Mouse (Mus musculus): ENCODE measurements around the gene Prr5l.

The Prr5l gene

GRCm38 (mm10) chr2:101822785-101823184 lies 60.0 kb downstream of the Prr5l start:
- DNase-seq (ENCODE audit: low spot score in 2 of 2) = no peak

- no peak for DNase-seq (ENCODE audit: low spot score in 2 of 2)
These were observed 62.0 kb downstream of the Prr5l start for GRCm38 (mm10) chr2:101820816-101821215.

GRCm38 (mm10) chr2:101818986-101819764 lies 63.7 kb downstream of the Prr5l start:
- DNase-seq (ENCODE audit: low spot score in 2 of 2) = no peak

- no peak for DNase-seq (ENCODE audit: low spot score in 2 of 2)
These were observed 66.0 kb downstream of the Prr5l start for GRCm38 (mm10) chr2:101816646-101817308.

GRCm38 (mm10) chr2:101815250-101815934 lies 67.4 kb downstream of the Prr5l start:
- DNase-seq (ENCODE audit: low spot score in 2 of 2) = peak; percentile 16 to 73

GRCm38 (mm10) chr2:101814272-101814625 lies 68.6 kb downstream of the Prr5l start:
- DNase-seq (ENCODE audit: low spot score in 2 of 2) = no peak

- no peak for DNase-seq (ENCODE audit: low spot score in 2 of 2)
These were observed 69.1 kb downstream of the Prr5l start for GRCm38 (mm10) chr2:101813581-101814271.

GRCm38 (mm10) chr2:101811925-101812324 lies 70.9 kb downstream of the Prr5l start:
- no peak for DNase-seq (ENCODE audit: low spot score in 2 of 2)

DNA sequence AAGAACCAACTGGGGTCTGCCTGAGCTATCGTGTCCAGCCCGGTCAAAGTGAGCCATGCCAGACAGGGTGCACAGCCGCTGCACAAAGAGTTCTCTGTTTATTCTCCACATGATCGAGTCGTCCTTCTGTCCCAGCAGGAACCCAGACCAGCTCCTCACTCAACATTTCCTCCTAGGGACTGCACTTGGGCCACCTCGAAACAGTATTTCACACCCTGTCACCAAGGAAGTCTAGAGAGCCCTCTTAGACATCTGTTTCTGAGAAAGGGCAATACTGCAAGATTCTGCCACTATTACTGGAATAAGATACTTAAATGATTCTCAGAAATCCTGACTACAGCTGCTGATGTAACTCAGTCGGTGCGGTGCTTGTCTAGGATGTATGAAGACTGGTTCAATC lies 72.1 kb downstream of the Prr5l start:
- no peak for DNase-seq (ENCODE audit: low spot score in 2 of 2)

DNA sequence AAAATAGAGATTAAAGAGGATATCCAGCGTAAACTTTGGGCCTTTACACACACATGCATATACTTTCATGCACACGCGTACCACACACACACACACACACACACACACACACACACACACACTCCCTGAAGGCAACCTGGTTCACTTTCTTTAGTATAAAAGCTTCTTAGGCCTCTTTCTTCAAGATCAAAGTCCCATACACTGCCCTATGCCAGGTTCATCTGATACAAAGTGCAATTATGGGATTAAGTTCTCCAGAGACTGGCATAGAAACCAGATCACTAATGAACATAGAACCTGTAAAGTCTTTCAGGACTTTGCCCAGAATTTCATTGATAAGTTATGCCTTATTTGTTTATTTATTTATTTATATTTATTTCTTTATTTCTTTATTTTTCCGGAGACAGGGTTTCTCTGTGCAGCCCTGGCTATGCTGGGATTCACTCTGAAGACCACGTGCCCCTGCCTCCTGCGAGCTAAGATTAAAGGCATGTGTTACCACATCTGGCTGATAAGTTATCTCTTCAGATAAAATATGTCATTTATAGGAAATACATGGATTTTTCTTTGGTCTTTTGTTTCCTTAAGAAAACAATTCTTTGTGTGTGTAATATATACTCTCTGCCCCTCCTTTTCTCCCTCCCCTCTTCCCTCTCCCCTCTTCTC lies 73.1 kb downstream of the Prr5l start:
- DNase-seq (ENCODE audit: low spot score in 2 of 2) = no peak

- no peak for DNase-seq (ENCODE audit: low spot score in 2 of 2)
These were observed 75.1 kb downstream of the Prr5l start for GRCm38 (mm10) chr2:101807756-101808155.

DNA sequence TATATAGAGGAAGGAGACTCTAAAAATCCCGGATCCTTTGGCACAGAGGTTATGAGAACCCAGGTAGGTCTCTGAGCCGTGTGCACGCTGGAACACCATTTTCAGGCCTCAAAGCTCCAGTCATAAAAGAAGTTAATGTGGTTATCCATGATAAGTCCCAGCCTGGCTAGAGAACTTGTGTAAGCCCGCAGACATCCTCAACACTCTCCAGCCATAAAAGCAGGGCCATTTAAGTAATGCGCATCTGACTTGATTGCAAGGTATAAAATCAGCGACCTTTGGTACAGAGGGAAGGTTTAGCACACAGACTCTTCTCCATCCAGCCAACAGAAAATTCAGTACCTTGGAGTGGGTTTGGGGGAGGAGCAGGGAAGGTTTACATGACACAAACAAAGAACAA lies 80.6 kb downstream of the Prr5l start:
- no peak for DNase-seq (ENCODE audit: low spot score in 2 of 2)

GRCm38 (mm10) chr2:101797901-101798250 lies 85.0 kb downstream of the Prr5l start:
- DNase-seq (ENCODE audit: low spot score in 2 of 2) = no peak

GRCm38 (mm10) chr2:101797166-101797900 lies 85.5 kb downstream of the Prr5l start:
- DNase-seq (ENCODE audit: low spot score in 2 of 2) = peak; percentile 9 to 21

- DNase-seq (ENCODE audit: low spot score in 2 of 2) = peak; percentile 32 to 72
These were observed 86.3 kb downstream of the Prr5l start for GRCm38 (mm10) chr2:101796287-101797115.

- DNase-seq (ENCODE audit: low spot score in 2 of 2) = no peak
These were observed 90.7 kb downstream of the Prr5l start for GRCm38 (mm10) chr2:101792130-101792529.

DNA sequence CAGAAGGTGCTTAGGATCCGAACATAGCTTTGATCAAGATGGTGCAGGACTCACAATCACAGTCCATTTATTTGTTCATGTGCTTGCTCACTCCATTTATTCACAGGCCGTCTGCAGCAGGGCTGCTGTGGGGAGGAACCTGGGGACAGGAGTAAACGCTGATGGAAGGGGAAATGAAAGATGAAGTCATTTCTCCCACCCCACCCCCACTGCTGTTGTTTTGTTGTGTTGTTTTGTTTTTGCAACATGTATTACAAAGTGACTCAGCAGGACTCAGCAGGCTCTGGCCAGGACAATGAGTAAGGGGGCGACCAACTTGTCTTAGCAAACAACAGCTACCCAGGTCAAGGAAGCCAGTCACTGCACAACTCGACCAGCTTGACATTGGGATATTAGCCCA lies 99.6 kb downstream of the Prr5l start:
- DNase-seq (ENCODE audit: low spot score in 2 of 2) = no peak

DNA sequence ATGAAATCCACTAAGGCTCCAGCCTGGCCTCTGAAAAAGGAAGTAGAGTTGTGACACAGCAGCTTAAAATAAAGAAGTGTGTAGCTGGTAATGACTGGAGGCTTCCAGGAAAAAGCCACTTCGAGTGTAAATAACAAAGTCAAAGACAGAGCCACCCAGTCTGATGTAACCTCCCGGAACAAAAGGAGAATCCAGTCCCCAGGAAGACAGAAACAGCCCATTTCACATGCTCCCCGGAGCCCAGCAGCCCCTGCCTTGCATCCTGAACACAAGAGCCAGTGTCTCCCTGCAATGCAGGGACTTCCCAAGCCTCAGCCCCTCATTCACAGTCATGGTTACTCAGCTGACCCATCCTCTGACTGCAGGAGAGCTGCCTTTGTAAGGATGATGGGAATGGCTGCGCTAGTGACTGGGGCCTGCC lies 101.5 kb downstream of the Prr5l start:
- DNase-seq (ENCODE audit: low spot score in 2 of 2) = no peak

DNA sequence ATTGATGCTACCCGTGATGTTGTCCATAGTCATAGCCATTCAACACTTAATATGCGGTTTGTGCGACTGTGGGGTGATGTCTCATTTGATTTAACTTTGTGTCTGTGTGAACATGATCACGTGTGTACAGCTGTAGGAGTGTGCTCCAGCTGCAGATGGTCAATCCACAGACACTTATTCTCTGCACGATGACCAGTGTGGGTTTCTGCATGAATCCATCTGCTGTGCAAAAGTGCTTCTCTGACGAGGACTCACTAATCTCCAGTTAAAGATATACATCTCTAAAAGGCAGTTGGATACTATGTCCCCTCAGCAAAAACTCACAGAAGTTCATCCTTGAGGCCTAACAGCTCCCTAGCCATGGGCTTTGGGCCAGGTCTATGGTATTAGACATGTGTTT lies 104.7 kb downstream of the Prr5l start:
- DNase-seq (ENCODE audit: low spot score in 2 of 2) = no peak

DNA sequence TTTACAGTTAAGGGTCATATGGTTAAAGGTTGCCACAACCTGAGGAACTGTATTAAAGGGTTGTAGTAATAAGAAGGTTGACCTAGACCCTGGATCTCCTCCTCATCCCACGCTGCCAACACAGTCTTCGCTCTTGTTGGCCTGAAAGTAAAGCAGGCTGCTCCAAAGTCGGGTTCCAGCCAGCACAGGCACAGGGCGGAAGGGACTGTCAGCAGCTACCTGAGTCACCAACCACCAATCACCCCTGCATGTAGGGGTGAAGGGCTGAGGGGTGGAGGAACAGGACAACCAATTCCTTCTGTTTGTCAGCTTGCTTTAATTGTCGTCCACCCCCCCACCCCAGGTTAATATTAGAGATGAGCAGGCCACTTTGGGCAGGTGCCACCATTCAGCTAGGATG lies 119.3 kb downstream of the Prr5l start:
- no peak for DNase-seq (ENCODE audit: low spot score in 2 of 2)

Data from spleen, postnatal 10 days (tissue).